ENCODE assay signal across 14 mouse cellular contexts in the genomic region with DNA sequence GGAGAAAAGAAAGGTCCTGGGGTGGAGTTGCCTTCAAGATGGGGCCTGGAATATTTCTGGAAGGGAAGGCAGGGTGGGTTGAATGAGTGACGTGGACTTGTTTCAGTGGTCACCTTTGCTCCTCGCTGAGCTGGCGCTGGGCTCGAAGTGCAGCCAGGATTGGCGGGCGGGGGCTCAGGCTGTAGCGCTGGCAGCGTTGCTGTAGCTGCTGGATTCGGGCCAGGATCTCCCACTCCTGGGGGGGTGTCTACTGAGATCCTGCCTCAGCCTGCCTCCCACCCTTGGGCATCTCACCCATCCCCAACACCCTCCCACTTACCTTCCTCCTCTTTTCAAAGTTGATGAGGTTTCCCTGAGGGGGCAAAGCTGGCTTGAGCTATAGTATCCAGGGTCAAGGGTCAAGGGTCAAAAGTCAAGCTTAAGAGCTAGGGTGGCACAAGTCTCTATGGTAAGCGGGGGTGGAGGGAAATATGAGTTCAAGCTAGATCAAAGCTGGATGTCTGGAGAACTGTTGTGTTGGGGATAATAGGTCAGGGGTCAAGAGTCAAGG. TPM values are rescaled to one million over a fixed set of nuclear protein-coding genes. Genes with fewer than 3 reads are reported as not detected.
A peak's percentile ranks its signal among the peaks of the same experiment; 100 is the strongest.
DNase-seq lines count a peak whose midpoint lies in the region; TF ChIP-seq lines count a peak whose summit lies in the region.
"Had no signal": no experiment of that assay in that cellular context is flagged by ENCODE, and none has a peak within 500 bp of the region (broad histone marks: within the 10 kb centered on the region; RNA-seq: fewer than 3 reads in every experiment).

No protein-coding gene starts in this region.

- peak; percentile 18 for DNase-seq in embryo, embryonic 10 days (ENCODE audit: low spot score)
- no peak for DNase-seq in embryo, embryonic 11 days
- peak; percentile 53 for DNase-seq in testis, postnatal 10 days (ENCODE audit: low spot score)
- DNase-seq in testis, postnatal 14 days (ENCODE audit: low spot score): no peak
- DNase-seq in brain, embryonic 14.5 days (ENCODE audit: low read depth): peak; percentile 35
- no peak for DNase-seq in natural killer cell, adult 2 months (ENCODE audit: low spot score in 2 of 2)
- DNase-seq: adrenal gland, adult 8-10 months; adrenal gland, postnatal 14 days; adrenal gland, postnatal 36 days; cerebellum, adult 11-12 months; cerebellum, adult 2 months; cerebellum, adult 9-10 months had no signal

- TF ChIP-seq POLR2A in brain, embryonic 14.5 days (IDR thresholded peaks at IDR 0.05; ENCODE audit: borderline replicate concordance, extremely low read depth, insufficient read depth, insufficient read length, poor library complexity, severe bottlenecking): no peak

- no peak for TF ChIP-seq CTCF in brain, embryonic 14.5 days (IDR thresholded peaks at IDR 0.05; ENCODE audit: borderline replicate concordance, extremely low read depth, insufficient read depth, insufficient read length)

RNA-seq across cellular contexts. Expression of a gene that starts 12.5 kb away (rescaled TPM):
- polyA plus RNA-seq in brain, embryonic 14.5 days (2012; rRNA removed): 1.8 and 2.3 TPM in 2 replicates
- polyA plus RNA-seq: activated CD4-positive, CD25-positive, alpha-beta regulatory T cell, adult 4 months; G1E had no signal

RNA-seq across cellular contexts. Expression of a gene that starts 13.4 kb away (rescaled TPM):
- polyA plus RNA-seq in brain, embryonic 14.5 days (2012; rRNA removed): 2.1 and 2.3 TPM in 2 replicates

RNA-seq across cellular contexts. Expression of a gene that starts 21.1 kb away (rescaled TPM):
- 7.3 and 8.7 TPM in 2 replicates for polyA plus RNA-seq in brain, embryonic 14.5 days (2012; rRNA removed)

RNA-seq across cellular contexts. Expression of a gene that starts 25.7 kb away (rescaled TPM):
- 5.2 and 6.7 TPM in 2 replicates for polyA plus RNA-seq in brain, embryonic 14.5 days (2012; rRNA removed)
- polyA plus RNA-seq: activated CD4-positive, CD25-positive, alpha-beta regulatory T cell, adult 4 months had no signal

RNA-seq across cellular contexts. Expression of a gene that starts 25.9 kb away (rescaled TPM):
- polyA plus RNA-seq in brain, embryonic 14.5 days (2012; rRNA removed): 121 and 126 TPM in 2 replicates

Comparison
In these comparisons a context has a peak if more than half of its experiments do, and no peak if none do; other contexts are left out.
1. DNase-seq: peak in embryo, embryonic 10 days (single experiment), testis, postnatal 10 days (single experiment) and brain, embryonic 14.5 days (single experiment); none in embryo, embryonic 11 days (single experiment), testis, postnatal 14 days (single experiment) and natural killer cell, adult 2 months (0 of 2).